Mouse (Mus musculus) intestine, embryonic 14.5 days (tissue): ENCODE data around the gene Akap13. TPM values are rescaled to one million over a fixed set of nuclear protein-coding genes. Genes with fewer than 3 reads are reported as not detected.
A peak's percentile ranks its signal among the peaks of the same experiment; 100 is the strongest.

Experiments
- ATAC-seq: fragments of 200-750 bp; cut with Nextera tagmentation; replicated peaks from 2 replicates; pipeline ENCODE4 v1.8.0; 2017; ENCODE audit warnings: low read depth, moderate number of reproducible peaks, moderate TSS enrichment, moderate library complexity; ENCODE audit not compliant: low FRiP score, low TSS enrichment
- DNase-seq: peaks from one replicate; pipeline ENCODE4 v3.0.0-alpha.2; 2018; ENCODE audit warnings: low spot score
- H3K27ac ChIP-seq: fragments of 300-500 bp; sonication (generic); 2 replicates; pipeline ENCODE4 v1.5.1; 2014; ENCODE audit warnings: low read depth, mild to moderate bottlenecking, control low read depth
- H3K27me3 ChIP-seq: fragments of 300-500 bp; sonication (generic); replicated peaks from 2 replicates; pipeline ENCODE4 v1.6.1; 2014; ENCODE audit warnings: low read length, control low read depth; ENCODE audit not compliant: control insufficient read depth, insufficient read depth
- H3K36me3 ChIP-seq: fragments of 300-500 bp; sonication (generic); 2 replicates; pipeline ENCODE4 v1.6.1; 2014; ENCODE audit warnings: low read length, control low read depth; ENCODE audit not compliant: control insufficient read depth, insufficient read depth
- H3K4me1 ChIP-seq: fragments of 300-500 bp; sonication (generic); replicated peaks from 2 replicates; pipeline ENCODE4 v1.6.1; 2014; ENCODE audit warnings: low read length, control low read depth, mixed read lengths; ENCODE audit not compliant: control insufficient read depth, insufficient read depth
- H3K4me2 ChIP-seq: fragments of 300-500 bp; sonication (generic); 2 replicates; pipeline ENCODE4 v1.6.1; 2014; ENCODE audit warnings: low read length
- H3K4me3 ChIP-seq: fragments of 300-500 bp; sonication (generic); 2 replicates; pipeline ENCODE4 v1.5.1; 2014; ENCODE audit warnings: low read depth, low read length, control low read depth, mixed read lengths
- H3K9ac ChIP-seq: fragments of 300-500 bp; sonication (generic); 2 replicates; pipeline ENCODE4 v1.6.1; 2014; ENCODE audit warnings: mild to moderate bottlenecking, low read length
- H3K9me3 ChIP-seq: fragments of 300-500 bp; sonication (generic); 2 replicates; pipeline ENCODE4 v1.6.1; 2016; ENCODE audit warnings: low read length, control low read depth; ENCODE audit not compliant: control insufficient read depth
- WGBS: fragments of 180-500 bp; shearing (Covaris S2); extraction: QIAGEN DNeasy Blood & Tissue Kit; methylation state at CpG from one replicate; pipeline ENCODE4 v1.1.7; 2014; 5-methylcytosine and 5-hydroxymethylcytosine counted together
- polyA plus RNA-seq: library from polyadenylated mRNA; unstranded; fragments of >200 nt; fragmentation: Nextera tagmentation; extraction: Ambion mirVana; gene quantifications from 2 replicates; pipeline ENCODE4 v1.2.1, GENCODE M21; 2014

Akap13 gene
- polyA plus RNA-seq, 1 experiment from 2014 or later, result 51.5 TPM

GRCm38 (mm10) chr7:75710920-75711319, 255.6 kb downstream of the Akap13 start:
- WGBS, result 85% methylated on average over 6 of the region's 6 CpGs
- no peak overlapping the region for H3K4me2 ChIP-seq
- ATAC-seq, result no peak

GRCm38 (mm10) chr7:75711436-75711835, 256.1 kb downstream of the Akap13 start:
- DNase-seq (no peak), ATAC-seq (no peak)
- H3K4me2 ChIP-seq, result no peak overlapping the region
- H3K9ac ChIP-seq, result no peak overlapping the region
- no peak overlapping the region for H3K27ac ChIP-seq
- H3K36me3 ChIP-seq, result peaks cover 25% of the 10 kb centered on the region; the same call in 1 of the 2 replicates
- WGBS, result 70% methylated on average over 2 of the region's 2 CpGs
- peaks cover 11% of the 10 kb centered on the region for H3K4me1 ChIP-seq
- no peaks in the 10 kb centered on the region for H3K27me3 ChIP-seq
- no peaks in the 10 kb centered on the region for H3K9me3 ChIP-seq
- no peak overlapping the region for H3K4me3 ChIP-seq

More at GRCm38 (mm10) chr7:75710920-75711319, 255.6 kb downstream of the Akap13 start:
- Histone ChIP-seq H3K9me3 (no peaks in the 10 kb centered on the region), H3K9ac (no peak overlapping the region), H3K27ac (no peak overlapping the region), H3K4me3 (no peak overlapping the region), H3K4me1 (peaks cover 9% of the 10 kb centered on the region), H3K36me3 (peaks cover 30% of the 10 kb centered on the region; the same call in 1 of the 2 replicates), H3K27me3 (no peaks in the 10 kb centered on the region)
- no peak for DNase-seq

- Histone ChIP-seq H3K9ac (no peak overlapping the region), H3K27me3 (no peaks in the 10 kb centered on the region), H3K4me3 (no peak overlapping the region), H3K9me3 (no peaks in the 10 kb centered on the region), H3K4me2 (no peak overlapping the region), H3K36me3 (peaks cover 20% of the 10 kb centered on the region; the same call in 1 of the 2 replicates), H3K27ac (no peak overlapping the region), H3K4me1 (peaks cover 11% of the 10 kb centered on the region)
- DNase-seq (no peak), ATAC-seq (no peak)
- 74% methylated on average over 2 of the region's 2 CpGs for WGBS
These were observed 257.5 kb downstream of the Akap13 start for GRCm38 (mm10) chr7:75712808-75713207.

- Histone ChIP-seq H3K9me3 (no peaks in the 10 kb centered on the region), H3K9ac (no peak overlapping the region), H3K4me1 (peaks cover 11% of the 10 kb centered on the region), H3K27ac (no peak overlapping the region), H3K4me3 (no peak overlapping the region), H3K27me3 (no peaks in the 10 kb centered on the region), H3K4me2 (no peak overlapping the region), H3K36me3 (peaks cover 26% of the 10 kb centered on the region)
- WGBS, result 86% methylated on average over 5 of the region's 5 CpGs
- DNase-seq (no peak), ATAC-seq (no peak)
These were observed 258.6 kb downstream of the Akap13 start for GRCm38 (mm10) chr7:75713959-75714358.

GRCm38 (mm10) chr7:75715026-75715425, 259.7 kb downstream of the Akap13 start:
- no peak overlapping the region for H3K9ac ChIP-seq
- WGBS, result 93% methylated on average over 4 of the region's 4 CpGs
- no peak overlapping the region for H3K4me3 ChIP-seq
- ATAC-seq (no peak), DNase-seq (no peak)
- peaks cover 31% of the 10 kb centered on the region for H3K36me3 ChIP-seq
- no peak overlapping the region for H3K4me2 ChIP-seq
- H3K27ac ChIP-seq, result no peak overlapping the region
- H3K9me3 ChIP-seq, result no peaks in the 10 kb centered on the region
- H3K27me3 ChIP-seq, result no peaks in the 10 kb centered on the region
- peaks cover 11% of the 10 kb centered on the region for H3K4me1 ChIP-seq

- H3K4me1 ChIP-seq, result peaks cover 11% of the 10 kb centered on the region
- H3K36me3 ChIP-seq, result peaks cover 37% of the 10 kb centered on the region
- no peak overlapping the region for H3K4me2 ChIP-seq
- no peak for ATAC-seq
- WGBS, result 32% methylated on average over 4 of the region's 4 CpGs
- no peak overlapping the region for H3K4me3 ChIP-seq
- no peak overlapping the region for H3K9ac ChIP-seq
- H3K9me3 ChIP-seq, result no peaks in the 10 kb centered on the region
- H3K27ac ChIP-seq, result 0 out of 2 replicates have a peak overlapping the region, but pooled peaks have one; percentile 16
- DNase-seq, result no peak
- H3K27me3 ChIP-seq, result no peaks in the 10 kb centered on the region
These were observed 260.6 kb downstream of the Akap13 start for GRCm38 (mm10) chr7:75715939-75716338.

- Histone ChIP-seq H3K36me3 (peaks cover 48% of the 10 kb centered on the region), H3K4me3 (no peak overlapping the region), H3K4me2 (no peak overlapping the region), H3K9ac (no peak overlapping the region), H3K27me3 (no peaks in the 10 kb centered on the region), H3K27ac (no peak overlapping the region), H3K9me3 (no peaks in the 10 kb centered on the region), H3K4me1 (peaks cover 8% of the 10 kb centered on the region)
- ATAC-seq (no peak), DNase-seq (no peak)
These were observed 262.0 kb downstream of the Akap13 start for GRCm38 (mm10) chr7:75717349-75717748.

- ATAC-seq (no peak), DNase-seq (no peak)
- H3K4me2 ChIP-seq, result no peak overlapping the region
- H3K27me3 ChIP-seq, result no peaks in the 10 kb centered on the region
- H3K9ac ChIP-seq, result no peak overlapping the region
- H3K4me1 ChIP-seq, result no peaks in the 10 kb centered on the region
- H3K36me3 ChIP-seq, result peaks cover 79% of the 10 kb centered on the region
- no peak overlapping the region for H3K27ac ChIP-seq
- no peak overlapping the region for H3K4me3 ChIP-seq
- 89% methylated on average over 4 of the region's 4 CpGs for WGBS
- H3K9me3 ChIP-seq, result no peaks in the 10 kb centered on the region
These were observed 266.0 kb downstream of the Akap13 start for GRCm38 (mm10) chr7:75721302-75721701.

- H3K4me3 ChIP-seq, result no peak overlapping the region
- H3K9me3 ChIP-seq, result no peaks in the 10 kb centered on the region
- H3K9ac ChIP-seq, result no peak overlapping the region
- H3K4me1 ChIP-seq, result no peaks in the 10 kb centered on the region
- no peaks in the 10 kb centered on the region for H3K27me3 ChIP-seq
- ATAC-seq, result no peak
- no peak for DNase-seq
- H3K36me3 ChIP-seq, result peaks cover 88% of the 10 kb centered on the region
- no peak overlapping the region for H3K4me2 ChIP-seq
- H3K27ac ChIP-seq, result no peak overlapping the region
- 94% methylated on average over 1 of the region's 1 CpGs for WGBS
These were observed 268.7 kb downstream of the Akap13 start for GRCm38 (mm10) chr7:75724012-75724411.
